Mouse (Mus musculus): ENCODE results near the gene Gm20683.

- TF ChIP-seq USF1 (IDR thresholded peaks at IDR 0.05; ENCODE audit: low read depth), result no peak
- TF ChIP-seq MAX (IDR thresholded peaks at IDR 0.05; ENCODE audit: low read depth), result no peak
- no peak for TF ChIP-seq POLR2A (IDR thresholded peaks at IDR 0.05; ENCODE audit: insufficient read length, low read depth)
- no peak for TF ChIP-seq REST (IDR thresholded peaks at IDR 0.05; ENCODE audit: insufficient read depth, insufficient read length)
- TF ChIP-seq CEBPB (IDR thresholded peaks at IDR 0.05; ENCODE audit: insufficient read depth, poor library complexity, severe bottlenecking), result no peak
- TF ChIP-seq POLR2AphosphoS2 (IDR thresholded peaks at IDR 0.05; ENCODE audit: insufficient read length, low read depth), result no peak
- TF ChIP-seq TCF12 (IDR thresholded peaks at IDR 0.05; ENCODE audit: insufficient read depth, poor library complexity, severe bottlenecking), result no peak
- no peak for TF ChIP-seq SRF (IDR thresholded peaks at IDR 0.05; ENCODE audit: control insufficient read depth, insufficient read length, low read depth)
- no peak for TF ChIP-seq MYOD1 (IDR thresholded peaks at IDR 0.05; ENCODE audit: control insufficient read depth in 1 of 3, insufficient read length in 2 of 3, low read depth in 2 of 3)
- no peak for TF ChIP-seq TCF3 (IDR thresholded peaks at IDR 0.05; ENCODE audit: insufficient read length, low read depth)
Measured at GRCm38 (mm10) chr17:25795609-25796092, 45.9 kb downstream of the Gm20683 start, which contains the start of gene AC134908.4.
